Mouse (Mus musculus) heart, embryonic 13.5 days (tissue): ENCODE measurements around the gene Gm49395. TPM values are rescaled to one million over a fixed set of nuclear protein-coding genes. Genes with fewer than 3 reads are reported as not detected.

ENCODE experiments used
- ATAC-seq: fragments of 200-750 bp; cut with Nextera tagmentation; 2 replicates; pipeline ENCODE4 v1.8.0; 2017; ENCODE audit warnings: moderate TSS enrichment; ENCODE audit not compliant: insufficient number of reproducible peaks, low FRiP score, low TSS enrichment; ENCODE audit errors: extremely low read depth
- H3K27ac ChIP-seq: fragments of 300-500 bp; sonication (generic); replicated peaks from 2 replicates; pipeline ENCODE4 v1.5.1; 2015; ENCODE audit warnings: moderate library complexity, mild to moderate bottlenecking, inconsistent platforms
- H3K27me3 ChIP-seq: fragments of 300-500 bp; sonication (generic); replicated peaks from 2 replicates; pipeline ENCODE4 v1.6.1; 2015; ENCODE audit warnings: mild to moderate bottlenecking, inconsistent platforms
- H3K36me3 ChIP-seq: fragments of 300-500 bp; sonication (generic); 2 replicates; pipeline ENCODE4 v1.6.1; 2015; ENCODE audit warnings: mild to moderate bottlenecking, inconsistent platforms
- H3K4me1 ChIP-seq: fragments of 300-500 bp; sonication (generic); 2 replicates; pipeline ENCODE4 v1.6.1; 2015; ENCODE audit warnings: inconsistent platforms
- H3K4me2 ChIP-seq: fragments of 300-500 bp; sonication (generic); 2 replicates; pipeline ENCODE4 v1.6.1; 2015; ENCODE audit warnings: inconsistent platforms, mild to moderate bottlenecking, moderate library complexity
- H3K4me3 ChIP-seq: fragments of 300-500 bp; sonication (generic); 2 replicates; pipeline ENCODE4 v1.5.1; 2015; ENCODE audit warnings: moderate library complexity, mild to moderate bottlenecking, inconsistent platforms
- H3K9ac ChIP-seq: fragments of 300-500 bp; sonication (generic); 2 replicates; pipeline ENCODE4 v1.6.1; 2015; ENCODE audit warnings: inconsistent platforms, mild to moderate bottlenecking, moderate library complexity
- H3K9me3 ChIP-seq: fragments of 300-500 bp; sonication (generic); 2 replicates; pipeline ENCODE4 v1.6.1; 2016; ENCODE audit warnings: inconsistent platforms
- WGBS: fragments of 180-500 bp; shearing (Covaris S2); methylation state at CpG from one replicate; pipeline ENCODE4 v1.1.7; 2015; ENCODE audit warnings: mixed read lengths; 5-methylcytosine and 5-hydroxymethylcytosine counted together
- polyA plus RNA-seq: library from polyadenylated mRNA; unstranded; fragments of >200 nt; fragmentation: Nextera tagmentation; extraction: Ambion mirVana; gene quantifications from 2 replicates; pipeline ENCODE4 v1.2.1, GENCODE M21; 2015

The Gm49395 gene
- polyA plus RNA-seq, 1 experiment from 2014 or later, result 7.8 TPM

- H3K27me3 ChIP-seq, result no peaks in the 10 kb centered on the region
- peaks cover 29% of the 10 kb centered on the region for H3K4me1 ChIP-seq
- no peak overlapping the region for H3K4me2 ChIP-seq
- H3K9me3 ChIP-seq, result no peaks in the 10 kb centered on the region
- H3K27ac ChIP-seq, result no peak overlapping the region
- H3K9ac ChIP-seq, result no peak overlapping the region
- ATAC-seq, result no peak
- peaks cover 15% of the 10 kb centered on the region for H3K36me3 ChIP-seq
- no peak overlapping the region for H3K4me3 ChIP-seq
- WGBS, result 75% methylated on average over 3 of the region's 3 CpGs
Observed at GRCm38 (mm10) chr13:115079996-115080585, 21.6 kb downstream of the Gm49395 start.

- H3K27me3 ChIP-seq, result no peaks in the 10 kb centered on the region
- H3K9ac ChIP-seq, result no peak overlapping the region
- H3K4me1 ChIP-seq, result peaks cover 29% of the 10 kb centered on the region
- H3K4me3 ChIP-seq, result no peak overlapping the region
- H3K4me2 ChIP-seq, result no peak overlapping the region
- no peak overlapping the region for H3K27ac ChIP-seq
- H3K9me3 ChIP-seq, result no peaks in the 10 kb centered on the region
- ATAC-seq, result no peak
- WGBS, result 74% methylated on average over 6 of the region's 6 CpGs
- H3K36me3 ChIP-seq, result peaks cover 12% of the 10 kb centered on the region
Observed at GRCm38 (mm10) chr13:115078997-115079685, 22.6 kb downstream of the Gm49395 start.

- Histone ChIP-seq H3K4me1 (peaks cover 29% of the 10 kb centered on the region), H3K27ac (no peak overlapping the region), H3K36me3 (peaks cover 4% of the 10 kb centered on the region), H3K9ac (no peak overlapping the region), H3K4me3 (no peak overlapping the region), H3K4me2 (no peak overlapping the region), H3K9me3 (no peaks in the 10 kb centered on the region), H3K27me3 (no peaks in the 10 kb centered on the region)
- 80% methylated on average over 9 of the region's 9 CpGs for WGBS
- no peak for ATAC-seq
Observed at GRCm38 (mm10) chr13:115077346-115078134, 24.2 kb downstream of the Gm49395 start.

GRCm38 (mm10) chr13:115072386-115072785, 29.3 kb downstream of the Gm49395 start:
- H3K36me3 ChIP-seq, result peaks cover 7% of the 10 kb centered on the region; the same call in 1 of the 2 replicates
- H3K27me3 ChIP-seq, result no peaks in the 10 kb centered on the region
- no peak overlapping the region for H3K4me3 ChIP-seq
- H3K27ac ChIP-seq, result no peak overlapping the region
- no peaks in the 10 kb centered on the region for H3K9me3 ChIP-seq
- H3K4me1 ChIP-seq, result peaks cover 9% of the 10 kb centered on the region; the same call in 1 of the 2 replicates
- no peak overlapping the region for H3K4me2 ChIP-seq
- H3K9ac ChIP-seq, result no peak overlapping the region
- no peak for ATAC-seq
- 83% methylated on average over 6 of the region's 6 CpGs for WGBS

- H3K4me3 ChIP-seq, result no peak overlapping the region
- no peaks in the 10 kb centered on the region for H3K27me3 ChIP-seq
- no peak overlapping the region for H3K9ac ChIP-seq
- H3K27ac ChIP-seq, result no peak overlapping the region
- H3K9me3 ChIP-seq, result no peaks in the 10 kb centered on the region
- ATAC-seq, result no peak
- H3K4me1 ChIP-seq, result 0 out of 2 replicates have a peak, but pooled peaks cover 5% of the 10 kb centered on the region
- 83% methylated on average over 3 of the region's 3 CpGs for WGBS
- H3K4me2 ChIP-seq, result no peak overlapping the region
- peaks cover 7% of the 10 kb centered on the region; the same call in 1 of the 2 replicates for H3K36me3 ChIP-seq
Observed at GRCm38 (mm10) chr13:115071431-115071830, 30.3 kb downstream of the Gm49395 start.

- Histone ChIP-seq H3K9me3 (no peaks in the 10 kb centered on the region), H3K4me3 (no peak overlapping the region), H3K4me2 (no peak overlapping the region), H3K27ac (no peak overlapping the region), H3K27me3 (no peaks in the 10 kb centered on the region), H3K9ac (no peak overlapping the region), H3K4me1 (peaks cover 8% of the 10 kb centered on the region), H3K36me3 (0 out of 2 replicates have a peak, but pooled peaks cover 3% of the 10 kb centered on the region)
- ATAC-seq, result no peak
- WGBS, result 76% methylated on average over 1 of the region's 1 CpGs
Observed at GRCm38 (mm10) chr13:115067968-115068330, 33.8 kb downstream of the Gm49395 start.

GRCm38 (mm10) chr13:115067324-115067967, 34.3 kb downstream of the Gm49395 start:
- ATAC-seq, result no peak
- H3K4me1 ChIP-seq, result peaks cover 8% of the 10 kb centered on the region

GRCm38 (mm10) chr13:115057555-115057954, 44.2 kb downstream of the Gm49395 start:
- Histone ChIP-seq H3K27ac (no peak overlapping the region), H3K4me2 (no peak overlapping the region), H3K4me1 (peaks cover 27% of the 10 kb centered on the region), H3K9ac (no peak overlapping the region), H3K4me3 (no peak overlapping the region), H3K36me3 (no peaks in the 10 kb centered on the region), H3K9me3 (no peaks in the 10 kb centered on the region), H3K27me3 (no peaks in the 10 kb centered on the region)
- 70% methylated on average over 5 of the region's 5 CpGs for WGBS
- no peak for ATAC-seq

More at GRCm38 (mm10) chr13:115067324-115067967, 34.3 kb downstream of the Gm49395 start:
- no peak overlapping the region for H3K4me3 ChIP-seq
- 90% methylated on average over 4 of the region's 4 CpGs for WGBS
- H3K27me3 ChIP-seq, result no peaks in the 10 kb centered on the region
- no peaks in the 10 kb centered on the region for H3K9me3 ChIP-seq
- H3K4me2 ChIP-seq, result no peak overlapping the region
- H3K9ac ChIP-seq, result no peak overlapping the region
- no peak overlapping the region for H3K27ac ChIP-seq
- H3K36me3 ChIP-seq, result 0 out of 2 replicates have a peak, but pooled peaks cover 3% of the 10 kb centered on the region

- no peaks in the 10 kb centered on the region for H3K9me3 ChIP-seq
- 0 out of 2 replicates have a peak, but pooled peaks cover 5% of the 10 kb centered on the region for H3K36me3 ChIP-seq
- H3K4me1 ChIP-seq, result peaks cover 41% of the 10 kb centered on the region
- WGBS, result 52% methylated on average over 9 of the region's 9 CpGs
- H3K27ac ChIP-seq, result peak overlapping the region; percentile 65
- H3K4me3 ChIP-seq, result no peak overlapping the region
- ATAC-seq, result no peak
- no peaks in the 10 kb centered on the region for H3K27me3 ChIP-seq
- H3K9ac ChIP-seq, result no peak overlapping the region
- peak overlapping the region; percentile 42 for H3K4me2 ChIP-seq
Observed at GRCm38 (mm10) chr13:115054783-115055182, 46.9 kb downstream of the Gm49395 start.

- Histone ChIP-seq H3K36me3 (peaks cover 18% of the 10 kb centered on the region), H3K4me1 (peaks cover 33% of the 10 kb centered on the region), H3K27ac (no peak overlapping the region), H3K9me3 (no peaks in the 10 kb centered on the region), H3K9ac (no peak overlapping the region), H3K4me2 (no peak overlapping the region), H3K4me3 (no peak overlapping the region), H3K27me3 (no peaks in the 10 kb centered on the region)
- 73% methylated on average over 7 of the region's 7 CpGs for WGBS
- no peak for ATAC-seq
Observed at GRCm38 (mm10) chr13:115052568-115052967, 49.2 kb downstream of the Gm49395 start.
